Mouse (Mus musculus): ENCODE data around the gene Pgm3.
"Not testable (repeated sequence)": the region's sequence is repeated elsewhere in the genome, so short reads cannot be mapped to it uniquely, and the experiment has no call there.

The Pgm3 gene

GRCm38 (mm10) chr9:86571540-86572135, at the start of gene Pgm3, which contains the start of gene Rwdd2a:
TSS of gene Pgm3 (minus strand) at chr9:86571842.
TSS of gene Rwdd2a (plus strand) at chr9:86571991.
- DNase-seq (ENCODE audit: low spot score), result peak; percentile 81

- no peak for DNase-seq (ENCODE audit: low spot score)
Measured at GRCm38 (mm10) chr9:86619341-86620139, 47.9 kb upstream of the Pgm3 start.

DNA sequence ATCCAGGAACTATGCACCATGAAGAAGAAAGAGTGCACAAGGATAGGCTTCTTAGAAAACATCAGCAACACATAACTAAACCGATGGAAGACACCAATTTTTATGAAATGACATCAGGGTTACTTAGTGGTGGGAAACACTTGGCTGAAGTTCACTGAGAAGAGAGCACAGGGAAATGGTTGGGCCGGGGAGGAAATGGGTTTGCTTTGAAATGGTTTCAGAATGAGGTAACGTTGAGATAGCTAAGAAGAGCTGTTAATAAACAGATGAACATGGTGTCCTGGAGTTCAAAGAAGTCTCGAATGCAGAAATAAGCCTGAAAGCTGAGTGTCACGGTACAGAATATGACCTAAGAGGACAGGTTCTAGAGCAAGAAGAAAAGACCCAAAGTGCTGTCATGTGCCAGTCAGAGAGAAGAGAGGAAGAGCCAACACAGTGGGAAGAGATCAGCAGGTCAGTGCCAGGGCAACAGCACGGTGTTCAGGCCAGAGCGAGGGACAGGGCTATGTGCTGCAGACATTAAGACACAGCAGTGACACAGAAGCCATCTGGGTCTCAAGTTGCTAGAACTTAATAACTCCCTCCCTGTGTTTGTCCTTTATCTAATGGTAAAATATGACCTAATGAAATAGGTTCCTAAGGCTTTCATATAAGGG, 46.3 kb upstream of the Pgm3 start:
- DNase-seq (ENCODE audit: low spot score), result no peak

DNA sequence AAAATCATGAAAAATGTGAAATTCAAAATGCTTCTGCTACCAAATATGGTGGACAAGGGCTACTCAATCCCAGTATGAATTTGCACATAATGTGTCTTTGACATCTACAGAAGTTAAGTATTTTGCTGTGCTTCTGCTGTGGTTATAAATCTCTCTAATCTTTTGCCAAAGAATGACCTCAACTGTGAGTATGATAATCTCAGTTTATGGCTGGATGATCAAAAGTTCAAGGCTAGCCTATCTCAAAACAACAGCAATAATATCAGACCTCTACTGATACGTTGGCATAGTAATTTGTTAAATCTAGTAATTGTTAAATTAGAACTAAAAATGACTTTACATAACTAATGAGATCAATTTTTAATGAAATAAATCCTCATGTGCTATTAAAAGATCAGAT, 44.1 kb upstream of the Pgm3 start:
- DNase-seq (ENCODE audit: low spot score), result no peak

DNA sequence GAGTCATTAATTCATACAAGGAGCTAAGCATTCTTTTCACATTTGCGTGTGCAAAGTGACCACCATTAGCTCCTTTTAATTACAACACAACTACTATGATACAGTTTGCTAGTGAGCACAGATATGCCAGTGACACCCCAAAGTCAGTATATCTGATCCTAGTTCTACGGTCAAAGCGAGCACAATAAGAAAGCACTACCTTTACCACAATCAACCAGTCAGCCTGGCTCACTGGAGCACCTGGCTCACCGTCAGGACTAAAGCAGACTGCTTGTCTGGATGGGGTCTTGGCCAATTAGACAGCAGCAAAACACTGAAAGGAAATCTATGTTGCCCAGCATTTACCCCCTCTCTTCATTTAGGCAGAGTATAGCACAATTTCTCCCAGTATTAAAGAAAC, 40.4 kb upstream of the Pgm3 start:
- DNase-seq (ENCODE audit: low spot score), result no peak

- no peak for DNase-seq (ENCODE audit: low spot score)
Measured at GRCm38 (mm10) chr9:86605776-86606175, 34.1 kb upstream of the Pgm3 start.

DNA sequence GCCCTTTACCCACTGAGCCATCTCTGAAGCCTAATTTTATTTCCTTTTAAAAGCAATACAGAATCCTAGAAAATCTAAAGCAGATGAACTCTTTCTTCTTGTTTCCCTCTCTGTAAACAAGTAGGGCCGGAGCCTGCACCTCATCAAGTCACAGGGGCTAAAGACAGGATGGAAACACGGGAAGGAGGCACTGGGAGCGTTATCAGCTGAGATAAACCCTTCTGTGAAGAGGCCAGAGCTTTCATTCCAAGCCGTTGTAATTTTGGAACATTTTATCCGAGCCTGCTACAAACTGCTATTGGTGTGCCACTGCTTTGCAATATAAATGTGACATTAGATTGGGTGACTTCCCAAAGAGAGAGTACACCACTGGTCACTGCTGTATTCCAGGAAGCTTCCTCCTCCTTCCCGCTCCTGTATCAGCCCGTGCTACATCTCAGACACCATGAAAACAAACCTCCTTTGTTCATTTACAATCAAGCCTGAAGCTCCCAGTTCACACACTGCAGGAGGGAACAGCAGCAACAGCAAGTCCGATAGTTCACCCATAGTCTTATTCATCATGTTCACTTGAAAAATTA, 28.2 kb upstream of the Pgm3 start:
- DNase-seq (ENCODE audit: low spot score), result no peak

DNA sequence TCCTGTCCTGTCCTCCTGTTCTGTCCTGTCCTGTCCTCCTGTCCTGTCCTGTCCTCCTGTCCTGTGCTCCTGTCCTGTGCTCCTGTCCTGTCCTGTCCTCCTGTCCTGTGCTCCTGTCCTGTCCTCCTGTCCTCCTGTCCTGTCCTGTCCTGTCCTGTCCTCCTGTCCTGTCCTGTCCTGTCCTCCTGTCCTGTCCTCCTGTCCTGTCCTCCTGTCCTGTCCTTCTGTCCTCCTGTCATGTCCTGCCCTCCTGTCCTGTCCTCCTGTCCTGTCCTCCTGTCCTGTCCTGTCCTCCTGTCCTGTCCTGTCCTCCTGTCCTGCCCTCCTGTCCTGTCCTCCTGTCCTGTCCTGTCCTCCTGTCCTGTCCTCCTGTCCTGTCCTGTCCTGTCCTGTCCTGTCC, 25.3 kb upstream of the Pgm3 start:
- DNase-seq (ENCODE audit: low spot score), result not testable (repeated sequence)

GRCm38 (mm10) chr9:86594357-86594767, 22.7 kb upstream of the Pgm3 start:
- DNase-seq (ENCODE audit: low spot score), result not testable (repeated sequence)

GRCm38 (mm10) chr9:86592676-86593668, 21.3 kb upstream of the Pgm3 start:
- DNase-seq (ENCODE audit: low spot score), result no peak

DNA sequence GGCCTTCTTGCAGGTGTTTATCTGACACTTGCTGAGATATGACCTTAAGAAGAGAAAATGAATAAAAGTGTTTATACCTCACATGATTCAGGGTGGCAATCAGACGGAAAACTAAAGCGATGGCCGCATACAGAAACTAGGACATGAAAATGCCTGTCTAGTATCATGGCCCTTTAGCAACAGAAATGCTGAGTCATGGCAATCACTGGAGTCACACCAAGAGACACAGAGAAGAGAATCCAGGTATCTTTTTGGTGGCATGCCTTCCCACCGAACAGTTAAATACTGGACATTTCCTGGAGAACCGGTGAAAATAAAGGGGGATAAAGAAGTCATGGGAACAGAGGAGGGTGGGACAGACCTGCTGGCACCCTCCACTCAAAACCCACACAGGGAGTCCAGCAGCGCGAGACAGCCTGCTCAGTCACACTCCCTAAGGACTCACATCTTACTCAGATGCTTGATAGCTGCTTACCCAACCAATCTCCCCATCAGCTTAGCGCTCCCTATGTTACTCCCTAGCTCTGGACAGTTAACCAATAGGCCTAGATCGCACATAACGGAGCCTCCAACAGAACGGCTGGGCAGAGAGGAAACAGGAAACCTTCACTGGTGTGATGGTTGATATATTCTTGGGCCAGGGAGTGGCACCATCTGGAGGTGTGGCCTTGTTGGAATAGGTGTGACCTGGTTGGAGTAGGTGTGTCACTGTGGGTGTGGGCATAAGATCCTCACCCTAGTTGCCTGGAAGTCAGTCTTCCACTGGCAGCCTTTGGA, 15.6 kb upstream of the Pgm3 start:
- no peak for DNase-seq (ENCODE audit: low spot score)

DNA sequence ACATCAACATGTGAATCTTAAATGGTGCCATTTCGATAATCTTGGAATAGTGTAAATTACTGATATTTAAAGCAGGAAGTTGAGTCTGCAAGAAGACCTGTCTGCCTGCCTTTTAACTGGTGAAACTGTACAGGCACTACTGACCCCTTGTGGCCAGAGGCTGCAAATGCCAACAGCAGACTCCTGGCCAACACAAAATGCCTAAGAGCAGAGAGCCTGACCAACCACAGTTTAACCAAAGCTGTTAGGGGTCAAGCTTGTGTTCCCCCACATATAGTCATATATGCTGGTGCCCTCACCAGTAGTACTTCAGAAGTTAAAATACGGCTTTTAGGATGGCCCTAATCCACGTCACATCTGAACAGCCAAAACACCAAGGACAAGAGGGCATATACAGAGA, 12.1 kb upstream of the Pgm3 start:
- peak; percentile 27 for DNase-seq (ENCODE audit: low spot score)

DNA sequence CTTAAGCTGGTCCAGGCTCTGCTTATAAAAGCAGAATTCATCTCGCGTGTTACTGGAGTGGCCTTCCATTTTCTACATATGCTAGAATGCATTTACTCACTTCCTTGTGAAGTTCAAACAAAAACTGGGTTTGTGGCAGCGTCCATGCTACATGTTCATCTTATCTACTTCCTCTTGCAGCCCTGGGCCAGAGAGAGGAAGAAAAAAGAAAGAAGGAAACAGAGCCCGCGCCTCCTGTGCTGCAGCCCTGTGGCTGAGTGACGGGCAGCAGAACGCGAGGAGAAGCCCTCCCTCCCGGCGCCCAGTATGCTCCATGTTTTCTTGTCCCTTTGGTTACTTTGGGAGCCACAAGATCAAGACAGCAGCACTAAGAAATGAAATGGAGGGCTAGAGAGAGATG, 8.0 kb upstream of the Pgm3 start:
- DNase-seq (ENCODE audit: low spot score), result no peak

DNA sequence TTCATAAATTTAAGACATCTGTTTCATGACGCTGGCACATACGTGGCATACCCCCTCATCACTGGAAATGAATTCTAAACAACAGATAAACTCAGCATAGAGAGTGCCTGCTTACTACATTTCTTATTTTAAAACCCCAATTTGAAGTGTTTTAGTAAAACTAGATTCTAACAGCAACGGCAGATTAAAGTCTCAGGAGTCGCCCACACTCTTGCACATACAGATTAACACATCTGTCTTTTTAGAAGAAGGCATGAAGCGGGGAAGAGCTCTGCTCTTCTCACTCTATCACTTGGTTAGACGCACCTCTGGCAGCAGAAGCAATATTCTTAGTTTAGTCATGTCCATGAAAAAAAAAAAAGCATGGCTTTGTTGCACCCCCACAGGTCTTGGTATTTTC, 3.5 kb upstream of the Pgm3 start:
- DNase-seq (ENCODE audit: low spot score), result no peak

GRCm38 (mm10) chr9:86573616-86574303, 2.1 kb upstream of the Pgm3 start:
- DNase-seq (ENCODE audit: low spot score), result no peak

GRCm38 (mm10) chr9:86572636-86573291, 1.1 kb upstream of the Pgm3 start:
- DNase-seq (ENCODE audit: low spot score), result peak; percentile 33

DNA sequence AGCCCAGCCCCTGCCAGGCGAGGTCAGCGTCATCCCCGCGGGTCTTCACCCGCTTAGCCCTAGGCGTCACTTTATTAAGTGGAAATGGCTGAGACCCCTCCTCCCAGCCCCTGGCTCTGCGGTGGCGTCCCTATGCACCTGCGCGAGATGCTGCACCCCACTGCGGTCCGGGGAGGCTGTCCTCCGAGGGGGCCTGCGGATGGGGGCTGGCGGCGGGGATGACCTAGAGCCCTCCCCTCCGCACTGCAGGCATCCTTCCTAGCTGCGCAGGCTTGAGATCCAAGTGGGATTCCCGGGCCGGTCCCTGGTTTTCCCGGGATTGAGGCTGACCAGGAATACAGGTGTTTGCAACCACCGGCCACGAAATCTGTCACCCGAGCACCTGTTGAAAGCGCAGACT, 554 bp upstream of the Pgm3 start:
- no peak for DNase-seq (ENCODE audit: low spot score)

GRCm38 (mm10) chr9:86570946-86571345, 696 bp downstream of the Pgm3 start:
- no peak for DNase-seq (ENCODE audit: low spot score)

GRCm38 (mm10) chr9:86570261-86570890, 1.3 kb downstream of the Pgm3 start:
- no peak for DNase-seq (ENCODE audit: low spot score)
